Mouse (Mus musculus) heart, adult 8-10 months (tissue): ENCODE results near the gene Defb20. TPM values are rescaled to one million over a fixed set of nuclear protein-coding genes. Genes with fewer than 3 reads are reported as not detected.

Source experiments
- DNase-seq: peaks from one replicate; pipeline ENCODE4 v3.0.0; 2022; ENCODE audit warnings: low spot score
- total RNA-seq, 4 experiments: library from RNA; stranded (reverse); gene quantifications; 2 replicates each; pipeline ENCODE4 v1.2.4; 2022

Gene Defb20
- total RNA-seq, 4 experiments from 2014 or later = not detected

DNA sequence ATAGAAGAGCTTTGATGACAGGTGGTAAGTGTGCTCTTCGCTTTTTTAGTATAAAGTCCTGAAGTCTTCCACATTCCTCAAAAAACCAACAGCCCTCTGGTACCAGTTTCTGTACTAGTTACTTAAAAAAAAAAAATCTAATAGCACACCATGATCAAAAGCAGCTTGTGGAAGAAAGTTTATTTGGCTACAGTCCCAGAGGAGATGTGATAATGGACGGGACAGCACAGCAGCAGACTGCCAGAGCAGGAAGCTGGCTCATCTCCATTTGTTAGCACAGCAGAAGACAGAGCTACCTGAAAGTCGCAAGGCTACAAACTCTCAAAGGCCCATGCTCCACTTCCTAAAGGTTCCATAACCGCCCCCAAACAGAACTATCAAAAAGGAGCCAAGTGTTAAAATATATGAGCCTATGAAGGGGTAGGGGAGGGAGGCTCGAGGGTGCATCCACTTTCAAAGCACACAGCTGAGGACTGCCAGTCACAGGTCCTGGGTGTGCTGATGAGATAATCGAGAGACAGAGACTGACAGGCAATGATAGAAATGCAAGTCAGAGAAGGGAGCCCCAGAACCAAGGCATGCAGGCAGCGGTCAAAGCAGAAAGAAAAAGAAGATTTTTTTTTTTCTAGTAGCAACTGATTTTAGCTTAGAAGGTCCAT, 23.5 kb downstream of the Defb20 start:
- no peak for DNase-seq

DNA sequence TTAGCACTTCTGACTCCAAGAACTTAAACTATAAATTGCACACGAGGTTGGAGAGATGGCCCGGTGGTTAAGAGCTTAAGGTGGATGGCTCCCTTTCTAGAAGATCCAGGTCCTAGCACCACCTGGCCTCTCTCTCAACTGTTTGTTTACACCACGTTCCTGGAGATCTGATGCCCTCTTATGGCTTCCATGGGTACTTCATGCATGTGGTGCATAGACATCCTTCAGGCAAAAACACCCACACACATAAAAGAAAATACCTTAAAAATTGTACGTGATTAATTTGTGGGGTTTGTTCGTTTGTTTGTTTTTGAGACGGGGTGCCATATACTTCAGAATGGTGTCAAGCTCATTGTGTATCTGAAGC, 24.0 kb downstream of the Defb20 start:
- DNase-seq = no peak

DNA sequence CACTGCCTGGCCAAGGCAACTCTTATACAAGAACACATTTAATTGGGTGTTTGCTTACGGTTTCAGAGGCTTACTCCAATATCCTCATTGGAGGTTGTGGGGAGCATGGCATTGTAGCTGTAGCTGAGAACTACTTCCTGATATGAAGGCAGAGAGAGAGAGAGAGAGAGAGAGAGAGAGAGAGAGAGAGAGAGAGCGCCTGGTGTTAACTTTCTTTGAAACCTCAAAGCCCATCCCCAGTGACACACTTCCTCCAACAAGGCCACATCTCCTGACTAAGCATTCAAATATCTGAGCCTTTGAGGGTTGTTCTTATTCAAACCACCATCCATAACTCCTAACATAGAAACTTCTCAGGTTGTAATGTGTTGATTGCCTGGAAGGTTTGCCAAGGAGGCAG, 27.1 kb downstream of the Defb20 start:
- DNase-seq = no peak

DNA sequence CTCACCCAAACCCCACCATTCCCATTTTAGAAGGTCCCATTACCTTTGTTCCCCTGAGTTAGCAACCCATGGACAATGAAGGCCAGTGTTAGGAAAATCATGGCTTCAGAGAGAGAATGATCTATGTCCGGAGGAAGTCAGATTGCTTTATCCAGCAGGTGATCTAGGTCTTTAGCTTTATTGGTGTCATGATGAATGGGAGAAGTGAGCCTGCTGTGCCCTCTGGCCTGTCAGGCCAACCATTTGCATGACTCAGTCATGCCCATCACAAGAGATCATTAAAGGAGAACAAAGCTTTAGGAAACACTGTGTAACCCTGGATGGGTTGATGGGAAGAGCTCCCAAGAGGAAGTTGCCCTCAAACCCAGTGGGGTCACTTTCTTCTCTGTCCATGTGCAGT, 34.7 kb downstream of the Defb20 start, which contains the start of gene Defb26:
TSS of gene Defb26 (minus strand) at position 101 of the 400 bp plus-strand sequence.
- no peak for DNase-seq

DNA sequence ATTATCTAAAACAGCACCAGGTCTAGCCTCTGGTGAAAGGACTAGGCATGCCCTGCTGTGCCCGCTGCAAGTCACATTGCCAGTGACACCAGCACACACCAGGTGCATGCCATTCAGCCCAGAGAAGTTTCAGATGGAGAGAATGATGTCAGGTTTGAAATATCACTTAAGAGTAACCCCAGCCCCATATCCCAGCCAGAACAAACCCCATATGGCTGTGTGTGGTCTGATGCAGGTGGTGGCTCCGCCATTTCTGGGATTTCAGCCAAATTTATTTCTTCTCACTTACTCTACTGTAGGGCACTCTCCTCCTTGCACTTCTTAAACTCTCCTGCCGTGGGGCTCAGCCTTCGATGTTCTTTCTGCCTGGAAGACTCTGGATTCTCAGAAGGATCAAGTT, 39.2 kb downstream of the Defb20 start:
- DNase-seq = no peak

DNA sequence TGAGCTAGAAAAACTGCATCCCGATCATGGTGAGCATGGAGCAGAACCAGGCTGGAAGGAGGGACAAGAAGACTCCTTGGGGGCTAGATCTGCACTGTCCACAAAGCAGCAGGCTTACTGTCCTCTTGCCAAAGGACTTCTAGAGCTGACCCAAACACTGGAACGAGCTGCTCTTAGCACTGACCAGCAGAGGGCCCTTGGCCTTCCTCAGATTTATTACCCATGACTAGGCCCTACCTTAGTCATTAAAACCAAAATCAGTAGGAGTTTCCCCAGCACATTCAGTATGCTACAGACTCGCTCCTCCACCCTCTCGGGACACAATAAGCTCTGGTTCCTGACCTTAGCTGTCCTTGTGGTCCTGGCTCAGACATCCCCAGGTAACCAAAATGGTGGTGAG, 41.1 kb downstream of the Defb20 start, which contains the start of gene Defb28:
TSS of gene Defb28 (plus strand) at position 275 of the 400 bp plus-strand sequence.
- DNase-seq = no peak

Other genes starting within 250 kb of the Defb20 start
- gene Tbc1d20, start 183.2 kb upstream of the Defb20 start, total RNA-seq = 10 to 100 TPM; 37.1 to 41.9 (median 37.5) TPM
- gene Rbck1, start 144.4 kb upstream of the Defb20 start, total RNA-seq = 10 to 100 TPM; 36.1 to 51.7 (median 47.6) TPM
- gene Trib3, start 133.0 kb upstream of the Defb20 start, total RNA-seq = 1 to 10 TPM; 3.3 to 4.2 (median 4.1) TPM
- not detected for gene Nrsn2, start 100.4 kb upstream of the Defb20 start, total RNA-seq
- gene Sox12, start 79.0 kb upstream of the Defb20 start, total RNA-seq = 1 to 10 TPM; 5.5 to 8.5 (median 7.0) TPM
- 1 to 10 TPM; 5.8 to 7.6 (median 6.4) TPM for gene Zcchc3, start 62.0 kb upstream of the Defb20 start, total RNA-seq
- 1 to 10 TPM; 1.5 to 2.9 (median 2.3) TPM for gene 6820408C15Rik, start 61.5 kb upstream of the Defb20 start, total RNA-seq
- gene Defb23, start 12.4 kb upstream of the Defb20 start, total RNA-seq = not detected
- not detected for gene Defb22, start 13.1 kb downstream of the Defb20 start, total RNA-seq
- not detected for gene Defb26, start 34.6 kb downstream of the Defb20 start, total RNA-seq
- gene Defb28, start 41.2 kb downstream of the Defb20 start, total RNA-seq = not detected
- not detected for gene Defb29, start 63.0 kb downstream of the Defb20 start, total RNA-seq
- not detected for gene Gm17416, start 92.3 kb downstream of the Defb20 start, total RNA-seq
- gene Defb21, start 95.7 kb downstream of the Defb20 start, total RNA-seq = not detected
- under 1 TPM in 1 of 4 experiments, not detected in 3; 0.81 TPM for gene Defb19, start 103.2 kb downstream of the Defb20 start, total RNA-seq
- gene Defb45, start 122.3 kb downstream of the Defb20 start, total RNA-seq = not detected
- not detected for gene Defb36, start 127.3 kb downstream of the Defb20 start, total RNA-seq
- gene Defb25, start 146.0 kb downstream of the Defb20 start, total RNA-seq = not detected
- gene Rem1, start 149.9 kb downstream of the Defb20 start, total RNA-seq = 1 to 10 TPM; 5.1 to 5.6 (median 5.2) TPM
- gene H13, start 192.4 kb downstream of the Defb20 start, total RNA-seq = 10 to 100 TPM; 34.4 to 36.3 (median 35.1) TPM
- 10 to 100 TPM; 15.0 to 19.6 (median 16.6) TPM for gene Mcts2, start 210.0 kb downstream of the Defb20 start, total RNA-seq